Mouse (Mus musculus) limb, embryonic 11.5 days (tissue): Measurements from ENCODE around the gene Ptpa. TPM values are rescaled to one million over a fixed set of nuclear protein-coding genes. Genes with fewer than 3 reads are reported as not detected.

Source experiments
- ATAC-seq: fragments of 200-750 bp; cut with Nextera tagmentation; 2 replicates; pipeline ENCODE4 v1.8.0; 2017; ENCODE audit warnings: low read depth; ENCODE audit not compliant: insufficient number of reproducible peaks, low FRiP score, low TSS enrichment
- DNase-seq: peaks from one replicate; pipeline ENCODE4 v3.0.0-alpha.2; 2015; ENCODE audit warnings: low spot score
- H3K27ac ChIP-seq: fragments of 300-500 bp; sonication (generic); replicated peaks from 2 replicates; pipeline ENCODE4 v1.5.1; 2014; ENCODE audit warnings: low read depth, mild to moderate bottlenecking, low read length
- H3K27me3 ChIP-seq: fragments of 300-500 bp; sonication (generic); 2 replicates; pipeline ENCODE4 v1.6.1; 2014; ENCODE audit warnings: mild to moderate bottlenecking, low read length, mixed read lengths; ENCODE audit not compliant: control insufficient read depth, insufficient read depth
- H3K36me3 ChIP-seq: fragments of 300-500 bp; sonication (generic); 2 replicates; pipeline ENCODE4 v1.6.1; 2014; ENCODE audit warnings: mild to moderate bottlenecking, low read length, moderate library complexity, mixed read lengths; ENCODE audit not compliant: control insufficient read depth, insufficient read depth
- H3K4me1 ChIP-seq: fragments of 300-500 bp; sonication (generic); 2 replicates; pipeline ENCODE4 v1.6.1; 2014; ENCODE audit warnings: low read length, mixed read lengths; ENCODE audit not compliant: control insufficient read depth, insufficient read depth
- H3K4me2 ChIP-seq: fragments of 300-500 bp; sonication (generic); 2 replicates; pipeline ENCODE4 v1.6.1; 2014; ENCODE audit warnings: low read depth, mild to moderate bottlenecking, moderate library complexity; ENCODE audit not compliant: severe bottlenecking
- H3K4me3 ChIP-seq: fragments of 300-500 bp; sonication (generic); 2 replicates; pipeline ENCODE4 v1.5.1; 2014; ENCODE audit warnings: low read depth, low read length
- H3K9ac ChIP-seq: fragments of 300-500 bp; sonication (generic); 2 replicates; pipeline ENCODE4 v1.6.1; 2014; ENCODE audit warnings: mild to moderate bottlenecking, low read length
- H3K9me3 ChIP-seq: fragments of 300-500 bp; sonication (generic); 2 replicates; pipeline ENCODE4 v1.6.1; 2016; ENCODE audit warnings: low read length; ENCODE audit not compliant: control insufficient read depth
- WGBS: fragments of 180-500 bp; shearing (Covaris S2); extraction: QIAGEN DNeasy Blood & Tissue Kit; methylation state at CpG from one replicate; pipeline ENCODE4 v1.1.7; 2014; 5-methylcytosine and 5-hydroxymethylcytosine counted together
- polyA plus RNA-seq: library from polyadenylated mRNA; unstranded; fragments of >200 nt; fragmentation: Nextera tagmentation; extraction: Ambion mirVana; gene quantifications from 2 replicates; pipeline ENCODE4 v1.2.1, GENCODE M21; 2014

Ptpa gene
- polyA plus RNA-seq, 1 experiment from 2014 or later: 83.3 TPM

GRCm38 (mm10) chr2:30450530-30450929 is 34.7 kb downstream of the Ptpa start:
- Histone ChIP-seq H3K4me3 (no peak overlapping the region), H3K9me3 (no peaks in the 10 kb centered on the region; the same call in 1 of the 2 replicates), H3K9ac (no peak overlapping the region), H3K36me3 (peaks cover 25% of the 10 kb centered on the region; the same call in 1 of the 2 replicates), H3K27me3 (no peaks in the 10 kb centered on the region), H3K27ac (no peak overlapping the region), H3K4me2 (no peak overlapping the region), H3K4me1 (peaks cover 8% of the 10 kb centered on the region)
- WGBS: 68% methylated on average over 1 of the region's 1 CpGs
- ATAC-seq (no peak), DNase-seq (no peak)

- no peak for DNase-seq
- Histone ChIP-seq H3K36me3 (peaks cover 25% of the 10 kb centered on the region; the same call in 1 of the 2 replicates), H3K27me3 (no peaks in the 10 kb centered on the region), H3K27ac (no peak overlapping the region), H3K4me1 (peaks cover 1% of the 10 kb centered on the region; the same call in 1 of the 2 replicates), H3K4me2 (no peak overlapping the region), H3K9ac (no peak overlapping the region), H3K4me3 (no peak overlapping the region), H3K9me3 (no peaks in the 10 kb centered on the region; the same call in 1 of the 2 replicates)
- WGBS: 84% methylated on average over 3 of the region's 3 CpGs
- ATAC-seq: no peak
Measured at GRCm38 (mm10) chr2:30451525-30451924, 35.7 kb downstream of the Ptpa start.

- Histone ChIP-seq H3K4me1 (no peaks in the 10 kb centered on the region), H3K36me3 (peaks cover 13% of the 10 kb centered on the region; the same call in 1 of the 2 replicates)
Measured at GRCm38 (mm10) chr2:30453570-30453969, 37.7 kb downstream of the Ptpa start.

GRCm38 (mm10) chr2:30454587-30454986 is 38.7 kb downstream of the Ptpa start:
- no peaks in the 10 kb centered on the region; the same call in 1 of the 2 replicates for H3K9me3 ChIP-seq
- 79% methylated on average over 5 of the region's 5 CpGs for WGBS
- ATAC-seq: no peak
- no peak overlapping the region for H3K9ac ChIP-seq
- H3K36me3 ChIP-seq: peaks cover 7% of the 10 kb centered on the region; the same call in 1 of the 2 replicates
- H3K27me3 ChIP-seq: no peaks in the 10 kb centered on the region
- no peaks in the 10 kb centered on the region for H3K4me1 ChIP-seq
- H3K27ac ChIP-seq: no peak overlapping the region
- H3K4me2 ChIP-seq: no peak overlapping the region
- H3K4me3 ChIP-seq: no peak overlapping the region
- no peak for DNase-seq

More at GRCm38 (mm10) chr2:30453570-30453969, 37.7 kb downstream of the Ptpa start:
- WGBS: 87% methylated on average over 3 of the region's 3 CpGs
- Histone ChIP-seq H3K4me3 (no peak overlapping the region), H3K27ac (no peak overlapping the region; the same call in 1 of the 2 replicates), H3K9ac (no peak overlapping the region), H3K27me3 (no peaks in the 10 kb centered on the region), H3K4me2 (no peak overlapping the region), H3K9me3 (no peaks in the 10 kb centered on the region; the same call in 1 of the 2 replicates)
- ATAC-seq: no peak
- DNase-seq: no peak

GRCm38 (mm10) chr2:30456104-30456980 is 40.5 kb downstream of the Ptpa start:
- Histone ChIP-seq H3K9me3 (no peaks in the 10 kb centered on the region), H3K4me3 (no peak overlapping the region), H3K36me3 (no peaks in the 10 kb centered on the region; the same call in 1 of the 2 replicates), H3K9ac (no peak overlapping the region), H3K27ac (0 out of 2 replicates have a peak overlapping the region, but pooled peaks have one; percentile 4), H3K4me2 (no peak overlapping the region), H3K4me1 (no peaks in the 10 kb centered on the region), H3K27me3 (no peaks in the 10 kb centered on the region)
- 72% methylated on average over 13 of the region's 13 CpGs for WGBS
- DNase-seq (no peak), ATAC-seq (no peak)

- Histone ChIP-seq H3K27ac (no peak overlapping the region), H3K4me1 (no peaks in the 10 kb centered on the region; the same call in 1 of the 2 replicates), H3K27me3 (no peaks in the 10 kb centered on the region), H3K4me2 (no peak overlapping the region), H3K9me3 (no peaks in the 10 kb centered on the region), H3K4me3 (no peak overlapping the region), H3K36me3 (no peaks in the 10 kb centered on the region; the same call in 1 of the 2 replicates), H3K9ac (no peak overlapping the region)
- 84% methylated on average over 6 of the region's 6 CpGs for WGBS
- ATAC-seq: no peak
- DNase-seq: no peak
Measured at GRCm38 (mm10) chr2:30458349-30458748, 42.5 kb downstream of the Ptpa start.

- Histone ChIP-seq H3K27me3 (no peaks in the 10 kb centered on the region), H3K4me1 (peaks cover 5% of the 10 kb centered on the region), H3K27ac (no peak overlapping the region), H3K9ac (no peak overlapping the region), H3K9me3 (no peaks in the 10 kb centered on the region), H3K4me3 (no peak overlapping the region), H3K36me3 (no peaks in the 10 kb centered on the region; the same call in 1 of the 2 replicates), H3K4me2 (no peak overlapping the region)
- 89% methylated on average over 6 of the region's 6 CpGs for WGBS
- DNase-seq (no peak), ATAC-seq (no peak)
Measured at GRCm38 (mm10) chr2:30459241-30459640, 43.4 kb downstream of the Ptpa start.

- H3K4me2 ChIP-seq: peak overlapping the region; percentile 34; the same call in 1 of the 2 replicates
- peak; percentile 50 for DNase-seq
- no peak overlapping the region for H3K27ac ChIP-seq
- H3K36me3 ChIP-seq: no peaks in the 10 kb centered on the region; the same call in 1 of the 2 replicates
- H3K4me3 ChIP-seq: no peak overlapping the region
- no peaks in the 10 kb centered on the region for H3K27me3 ChIP-seq
- H3K9ac ChIP-seq: no peak overlapping the region
- ATAC-seq: 0 out of 2 replicates have a peak, but pooled peaks have one; percentile 19
- 19% methylated on average over 5 of the region's 5 CpGs for WGBS
- no peaks in the 10 kb centered on the region for H3K9me3 ChIP-seq
- peaks cover 9% of the 10 kb centered on the region for H3K4me1 ChIP-seq
Measured at GRCm38 (mm10) chr2:30463341-30463761, 47.5 kb downstream of the Ptpa start.
